Comparison of ENCODE assay signal across 15 mouse cellular contexts in the genomic region with DNA sequence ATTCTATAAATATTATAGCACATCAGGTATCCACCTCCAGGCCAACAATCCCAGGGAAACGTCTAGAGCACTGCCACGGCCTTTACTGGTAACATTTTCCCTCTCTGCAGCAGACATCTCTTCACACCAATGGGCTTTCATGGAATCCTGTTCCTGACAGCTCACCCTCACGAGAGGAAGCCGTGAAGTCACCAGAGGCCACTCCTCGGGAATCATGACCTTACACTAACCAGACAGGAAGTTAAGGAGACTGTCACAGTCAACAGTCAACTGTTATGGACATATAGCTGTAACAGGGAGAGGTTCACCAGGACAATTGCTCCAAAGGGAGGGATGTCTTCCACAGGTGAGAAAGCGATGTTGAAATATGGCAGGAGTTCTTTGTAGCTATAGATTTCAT.
"Had no signal": no experiment of that assay in that cellular context is flagged by ENCODE, and none has a peak within 500 bp of the region (broad histone marks: within the 10 kb centered on the region; RNA-seq: fewer than 3 reads in every experiment).

No protein-coding gene starts in this region.

- ATAC-seq: liver, postnatal 0 days; midbrain, embryonic 16.5 days had no signal

- H3K36me3 ChIP-seq: limb, embryonic 12.5 days; liver, embryonic 13.5 days; midbrain, embryonic 12.5 days; neural tube, embryonic 13.5 days; stomach, embryonic 15.5 days had no signal

- H3K4me2 ChIP-seq: limb, embryonic 12.5 days; liver, embryonic 13.5 days; midbrain, embryonic 12.5 days; neural tube, embryonic 13.5 days; stomach, embryonic 15.5 days had no signal

- H3K4me3 ChIP-seq: layer of hippocampus, adult 2 months; limb, embryonic 12.5 days; liver, embryonic 13.5 days; midbrain, embryonic 12.5 days; neural tube, embryonic 13.5 days; stomach, embryonic 15.5 days had no signal

- H3K9me3 ChIP-seq: limb, embryonic 12.5 days; liver, embryonic 13.5 days; midbrain, embryonic 12.5 days; neural tube, embryonic 13.5 days; stomach, embryonic 15.5 days had no signal

- H3K27me3 ChIP-seq: limb, embryonic 12.5 days; liver, embryonic 13.5 days; midbrain, embryonic 12.5 days; neural tube, embryonic 13.5 days; stomach, embryonic 15.5 days had no signal

- H3K9ac ChIP-seq: limb, embryonic 12.5 days; liver, embryonic 13.5 days; liver, postnatal 0 days; midbrain, embryonic 12.5 days; neural tube, embryonic 13.5 days; stomach, embryonic 15.5 days had no signal

- H3K27ac ChIP-seq: kidney, postnatal 0 days; layer of hippocampus, adult 2 months; limb, embryonic 12.5 days; liver, embryonic 13.5 days; midbrain, embryonic 12.5 days; neural tube, embryonic 13.5 days; stomach, embryonic 15.5 days had no signal

- DNase-seq: kidney, adult 9 months; kidney, postnatal 4 days; liver; liver, embryonic 13.5 days; liver, postnatal 0 days; retina, postnatal 1 day; thymus, adult 2 months; thymus, postnatal 25 days had no signal

- H3K4me1 ChIP-seq: limb, embryonic 12.5 days; liver, embryonic 13.5 days; midbrain, embryonic 12.5 days; neural tube, embryonic 13.5 days; stomach, embryonic 15.5 days had no signal
